Mouse (Mus musculus): ENCODE data around the gene Tgif2.

GRCm38 (mm10) chr2:156857385-156857791 lies 17.6 kb downstream of the Tgif2 start:
- TF ChIP-seq CTCF (IDR thresholded peaks at IDR 0.05; ENCODE audit: control insufficient read depth, insufficient read depth, insufficient read length) (no peak), USF1 (IDR thresholded peaks at IDR 0.05; ENCODE audit: low read depth) (no peak), MYOG (IDR thresholded peaks at IDR 0.05; ENCODE audit: control insufficient read depth, extremely low read depth, insufficient read length) (no peak)
